Mouse (Mus musculus): ENCODE data around the gene Gp1bb. TPM values are rescaled to one million over a fixed set of nuclear protein-coding genes. Genes with fewer than 3 reads are reported as not detected.

Gp1bb gene
- total and polyA plus RNA-seq, 3 experiments, result 0.14 to 0.35 TPM; not detected in 1

- H3K4me3 ChIP-seq (ENCODE audit: control insufficient read depth in 1 of 2, insufficient read depth in 1 of 2, low read depth in 2 of 2, low read length in 2 of 2), result peak within 1 kb of the TSS; percentile 56 to 98
- peaks cover 1% of the 10 kb centered on the region; the same call in 1 of the 2 replicates for H3K79me2 ChIP-seq (ENCODE audit: control insufficient read depth, insufficient read depth, low read length, poor library complexity)
- no peaks in the 10 kb centered on the region for H3K9me3 ChIP-seq (replicated peaks; ENCODE audit: insufficient read depth, low read length)
- TF ChIP-seq RAD21 (IDR thresholded peaks at IDR 0.05; ENCODE audit: low read depth, low read length) (no peak), TBP (IDR thresholded peaks at IDR 0.05; ENCODE audit: low read depth, low read length) (no peak), UBTF (IDR thresholded peaks at IDR 0.05; ENCODE audit: borderline replicate concordance, insufficient read depth, low read depth, low read length) (no peak), USF2 (IDR thresholded peaks at IDR 0.05; ENCODE audit: borderline replicate concordance in 1 of 2, insufficient read depth in 1 of 2, low read depth in 1 of 2, low read length in 2 of 2) (no peak), HCFC1 (IDR thresholded peaks at IDR 0.05; ENCODE audit: low read depth, low read length) (no peak), POLR2A (IDR thresholded peaks at IDR 0.05; ENCODE audit: control insufficient read depth in 1 of 2, insufficient read depth in 1 of 2, low read depth in 1 of 2, low read length in 2 of 2, poor library complexity in 1 of 2) (peak; percentile 28 to 30; a peak in 1 of 4 replicates), E2F4 (IDR thresholded peaks at IDR 0.05; ENCODE audit: borderline replicate concordance, low read depth, low read length) (no peak), POLR2AphosphoS5 (IDR thresholded peaks at IDR 0.05; ENCODE audit: borderline replicate concordance, low read depth, low read length) (no peak), MXI1 (IDR thresholded peaks at IDR 0.05; ENCODE audit: low read depth, low read length) (0 out of 2 replicates have a peak, but pooled peaks have one; percentile 19), ZC3H11A (IDR thresholded peaks at IDR 0.05; ENCODE audit: low read depth, low read length) (no peak), NELFE (IDR thresholded peaks at IDR 0.05; ENCODE audit: low read depth, low read length) (peak; percentile 16), ZMIZ1 (IDR thresholded peaks at IDR 0.05; ENCODE audit: low read depth, low read length) (no peak), MAFK (IDR thresholded peaks at IDR 0.05; ENCODE audit: borderline replicate concordance, low read depth, low read length) (no peak), TCF12 (IDR thresholded peaks at IDR 0.05; ENCODE audit: low read depth, low read length) (0 out of 2 replicates have a peak, but pooled peaks have one; percentile 3), ELF1 (IDR thresholded peaks at IDR 0.05; ENCODE audit: low read depth, low read length) (no peak), KAT2A (conservative IDR thresholded peaks at IDR 0.05; ENCODE audit: low read depth, low read length) (no peak)
- no peak within 1 kb of the TSS for H3K27ac ChIP-seq (ENCODE audit: control insufficient read depth, low read depth, low read length)
- DNase-seq (ENCODE audit: low read depth, low spot score), result peak; percentile 47
- H3K4me1 ChIP-seq (ENCODE audit: control insufficient read depth in 1 of 2, insufficient read depth in 2 of 2, low read length in 2 of 2), result peaks cover 4 to 20% of the 10 kb centered on the region in 2 experiments
- H3K36me3 ChIP-seq (ENCODE audit: control insufficient read depth in 1 of 2, insufficient read depth in 2 of 2, low read length in 2 of 2), result peaks cover 0 to 7% of the 10 kb centered on the region in 2 experiments; a peak in 2 of 4 replicates
- 0 out of 4 replicates have a peak, but pooled peaks cover 0 to 1% of the 10 kb centered on the region in 2 experiments for H3K27me3 ChIP-seq (ENCODE audit: control insufficient read depth in 1 of 2, insufficient read depth in 2 of 2, low read length in 2 of 2)
- peak within 1 kb of the TSS; percentile 70 for H3K9ac ChIP-seq (ENCODE audit: control insufficient read depth, low read depth, low read length, poor library complexity, severe bottlenecking)
Measured at GRCm38 (mm10) chr16:18629390-18630231, 7.4 kb upstream of the Gp1bb start, which contains the start of gene Sept5. Gene Sept5 (minus strand): TSS chr16:18629954.

DNA sequence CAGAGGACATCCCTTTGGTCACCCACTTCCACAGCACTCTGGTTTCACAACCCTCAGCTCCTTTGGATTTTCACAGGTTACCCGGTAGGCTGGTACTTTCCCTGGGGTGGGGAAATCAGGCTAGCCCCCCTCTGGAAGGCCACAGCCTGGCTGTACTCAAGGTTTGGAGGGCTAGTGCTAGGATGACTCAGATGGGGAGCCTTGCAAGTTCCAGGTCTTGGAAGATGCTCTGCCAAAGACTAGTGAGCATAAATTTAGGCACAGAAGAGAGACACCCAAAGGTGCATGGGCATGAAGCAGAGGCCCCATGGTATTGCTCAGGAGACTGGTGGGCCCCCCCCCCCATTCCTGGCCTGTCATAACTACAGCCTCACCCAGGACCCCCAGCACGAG, 6.7 kb upstream of the Gp1bb start:
- Histone ChIP-seq H3K27me3 (ENCODE audit: control insufficient read depth in 1 of 2, insufficient read depth in 2 of 2, low read length in 2 of 2) (0 out of 4 replicates have a peak, but pooled peaks cover 0 to 1% of the 10 kb centered on the region in 2 experiments), H3K27ac (ENCODE audit: control insufficient read depth, low read depth, low read length) (no peak overlapping the region), H3K4me1 (ENCODE audit: control insufficient read depth in 1 of 2, insufficient read depth in 2 of 2, low read length in 2 of 2) (peaks cover 4 to 20% of the 10 kb centered on the region in 2 experiments), H3K9me3 (replicated peaks; ENCODE audit: insufficient read depth, low read length) (no peaks in the 10 kb centered on the region), H3K79me2 (ENCODE audit: control insufficient read depth, insufficient read depth, low read length, poor library complexity) (peaks cover 1% of the 10 kb centered on the region; the same call in 1 of the 2 replicates), H3K9ac (ENCODE audit: control insufficient read depth, low read depth, low read length, poor library complexity, severe bottlenecking) (peak overlapping the region; percentile 70), H3K36me3 (ENCODE audit: control insufficient read depth in 1 of 2, insufficient read depth in 2 of 2, low read length in 2 of 2) (peaks cover 0 to 7% of the 10 kb centered on the region in 2 experiments; a peak in 2 of 4 replicates), H3K4me3 (ENCODE audit: control insufficient read depth in 1 of 2, insufficient read depth in 1 of 2, low read depth in 2 of 2, low read length in 2 of 2) (peak overlapping the region; percentile 56 to 98)
- peak; percentile 31 for DNase-seq (ENCODE audit: low read depth, low spot score)
- TF ChIP-seq RAD21 (IDR thresholded peaks at IDR 0.05; ENCODE audit: low read depth, low read length) (no peak), BHLHE40 (IDR thresholded peaks at IDR 0.05; ENCODE audit: borderline replicate concordance, low read depth, low read length) (no peak), CHD1 (IDR thresholded peaks at IDR 0.05; ENCODE audit: low read depth, low read length) (no peak), ZMIZ1 (IDR thresholded peaks at IDR 0.05; ENCODE audit: low read depth, low read length) (no peak), SIN3A (IDR thresholded peaks at IDR 0.05; ENCODE audit: low read length) (no peak), GABPA (IDR thresholded peaks at IDR 0.05; ENCODE audit: low read depth, low read length) (no peak), CTCF (IDR thresholded peaks at IDR 0.05 in 2 of 3, conservative IDR thresholded peaks at IDR 0.05 in 1 of 3; ENCODE audit: control insufficient read depth in 1 of 3, insufficient read depth in 1 of 3, low read depth in 2 of 3, low read length in 3 of 3, poor library complexity in 1 of 3, severe bottlenecking in 1 of 3) (no peak), ZKSCAN1 (IDR thresholded peaks at IDR 0.05; ENCODE audit: low read depth, low read length) (no peak), NELFE (IDR thresholded peaks at IDR 0.05; ENCODE audit: low read depth, low read length) (no peak), TAL1 (IDR thresholded peaks at IDR 0.05; ENCODE audit: low read length) (no peak), E2F4 (IDR thresholded peaks at IDR 0.05; ENCODE audit: borderline replicate concordance, low read depth, low read length) (no peak), MAZ (IDR thresholded peaks at IDR 0.05; ENCODE audit: low read depth, low read length) (no peak), ELF1 (IDR thresholded peaks at IDR 0.05; ENCODE audit: low read depth, low read length) (no peak), ZNF384 (IDR thresholded peaks at IDR 0.05; ENCODE audit: low read depth, low read length) (no peak), TCF12 (IDR thresholded peaks at IDR 0.05; ENCODE audit: low read depth, low read length) (no peak)
